Mouse (Mus musculus) lung, adult 18-20 months (tissue): ENCODE measurements at regions not wholly inside any gene's neighbourhood (a gene's known extent, or its start where the extent isn't known, plus 50 kb on each side); places are given as distances from the start of the nearest gene placed in this dataset.

ENCODE experiments used
- DNase-seq, 2 experiments: peaks; one replicate each; pipeline ENCODE4 v3.0.0; 2022; ENCODE audit warnings: mixed read lengths in 2 of 2

- DNase-seq, result no peak
These were observed 130.8 kb downstream of the Arrdc3 start for GRCm38 (mm10) chr13:81013953-81014352.

- DNase-seq, result peak in 1 of 2 experiments; percentile 4
These were observed 137.0 kb downstream of the Arrdc3 start for GRCm38 (mm10) chr13:81020106-81020747.

GRCm38 (mm10) chr13:81020811-81021210 is 137.6 kb downstream of the Arrdc3 start:
- DNase-seq, result no peak

- peak in 1 of 2 experiments; percentile 15 for DNase-seq
These were observed 139.2 kb downstream of the Arrdc3 start for GRCm38 (mm10) chr13:81022410-81022809.

DNA sequence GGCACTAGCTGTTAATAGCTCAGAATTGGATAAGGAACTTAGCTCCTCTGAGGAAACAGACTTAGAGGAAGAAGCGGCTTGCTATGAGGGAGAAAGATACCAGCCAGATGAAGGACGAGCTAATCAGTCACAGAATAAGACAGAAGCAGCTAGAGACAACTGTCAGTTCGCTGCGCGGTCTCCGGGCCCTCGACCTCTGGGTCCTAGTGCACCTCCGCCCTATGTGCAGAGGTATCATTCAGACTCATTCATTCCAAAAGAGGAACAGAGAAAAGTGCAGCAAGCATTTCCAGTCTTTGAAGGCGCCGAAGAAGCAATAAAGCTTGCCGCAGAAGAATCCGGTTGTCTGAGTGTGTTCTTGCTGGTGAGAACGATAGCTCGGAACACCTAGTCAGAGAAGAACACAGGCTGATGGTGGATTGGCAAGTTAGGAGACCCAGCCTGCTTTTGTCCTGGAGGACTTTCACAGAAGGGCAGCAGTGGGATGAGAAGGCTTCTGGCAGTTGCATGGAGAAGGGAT is 142.1 kb downstream of the Arrdc3 start:
- peak in 1 of 2 experiments; percentile 12 for DNase-seq

GRCm38 (mm10) chr13:81037316-81037715 is 154.1 kb downstream of the Arrdc3 start:
- DNase-seq, result no peak

- DNase-seq, result no peak
These were observed 155.6 kb downstream of the Arrdc3 start for GRCm38 (mm10) chr13:81038736-81039135.

DNA sequence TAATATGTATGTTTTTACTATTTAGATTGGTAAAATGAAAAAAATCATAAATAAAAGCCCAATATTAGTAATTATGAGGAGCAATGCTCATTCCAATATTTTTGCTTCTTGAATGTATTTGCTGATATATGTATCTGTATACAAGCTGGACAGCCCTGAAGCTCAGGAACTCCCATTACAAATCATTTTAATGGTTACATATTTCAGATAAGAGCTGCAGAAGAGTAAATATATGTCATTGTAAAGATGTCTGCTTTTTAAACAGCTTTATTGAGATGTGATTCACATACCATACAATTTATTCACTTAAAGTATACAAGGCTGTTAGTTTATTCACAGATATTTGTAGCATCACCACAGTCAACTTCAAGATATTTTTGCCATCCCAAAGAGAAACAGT is 157.3 kb downstream of the Arrdc3 start:
- DNase-seq, result no peak

GRCm38 (mm10) chr13:81041646-81042045 is 158.5 kb downstream of the Arrdc3 start:
- DNase-seq, result no peak
